Mouse (Mus musculus): ENCODE data around the gene Ucp2. TPM values are rescaled to one million over a fixed set of nuclear protein-coding genes. Genes with fewer than 3 reads are reported as not detected.

The Ucp2 gene
- polyA plus RNA-seq (2016; fragmentation: Nextera tagmentation; extraction: Ambion mirVana): 122 and 123 TPM in 2 replicates

DNA sequence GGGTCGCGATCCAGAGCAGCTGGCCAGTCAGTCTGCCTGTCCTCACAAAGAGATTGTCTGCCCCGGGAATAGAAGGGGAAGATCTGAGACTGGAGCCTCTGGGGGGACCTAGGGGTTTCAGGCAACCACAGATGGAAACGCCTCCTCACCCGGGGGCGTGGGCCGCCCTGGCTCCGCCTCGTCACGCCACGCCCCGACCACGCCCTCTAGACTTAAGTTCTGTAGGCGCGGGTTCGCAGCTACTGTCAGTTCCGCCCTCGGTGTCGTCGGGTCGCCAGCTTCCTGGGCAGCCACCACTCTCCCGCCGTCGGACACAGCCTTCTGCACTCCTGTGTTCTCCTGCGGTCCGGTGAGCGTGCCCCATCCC, at the start of gene Ucp2:
Gene Ucp2 (plus strand): TSS at position 221 of the 367 bp plus-strand sequence.
- Histone ChIP-seq H3K27ac (peak within 1 kb of the TSS; percentile 89), H3K9me3 (no peaks in the 10 kb centered on the region), H3K4me3 (peak within 1 kb of the TSS; percentile 59), H3K27me3 (ENCODE audit: insufficient read depth, poor library complexity, severe bottlenecking) (peaks cover 24% of the 10 kb centered on the region), H3K36me3 (peaks cover 22% of the 10 kb centered on the region), H3K4me1 (replicated peaks) (peaks cover 53% of the 10 kb centered on the region)
- DNase-seq (ENCODE audit: low spot score): peak; percentile 82
- WGBS: under 1% methylated on average over 27 of the region's 27 CpGs

- no peak for DNase-seq (ENCODE audit: low spot score)
- Histone ChIP-seq H3K36me3 (peaks cover 97% of the 10 kb centered on the region), H3K4me3 (no peak overlapping the region), H3K9me3 (no peaks in the 10 kb centered on the region), H3K27ac (no peak overlapping the region), H3K4me1 (replicated peaks) (no peaks in the 10 kb centered on the region), H3K27me3 (ENCODE audit: insufficient read depth, poor library complexity, severe bottlenecking) (no peaks in the 10 kb centered on the region)
- 89% methylated on average over 4 of the region's 4 CpGs for WGBS
Measured at GRCm38 (mm10) chr7:100443728-100444127, 49.4 kb upstream of the Ucp2 start.

- H3K4me3 ChIP-seq: no peak overlapping the region
- H3K27me3 ChIP-seq (ENCODE audit: insufficient read depth, poor library complexity, severe bottlenecking): no peaks in the 10 kb centered on the region
- DNase-seq (ENCODE audit: low spot score): no peak
- H3K4me1 ChIP-seq (replicated peaks): no peaks in the 10 kb centered on the region
- H3K36me3 ChIP-seq: peaks cover 96% of the 10 kb centered on the region
- H3K9me3 ChIP-seq: no peaks in the 10 kb centered on the region
- H3K27ac ChIP-seq: no peak overlapping the region
- WGBS: 96% methylated on average over 5 of the region's 5 CpGs
Measured at GRCm38 (mm10) chr7:100446271-100446670, 46.9 kb upstream of the Ucp2 start.

- H3K4me3 ChIP-seq: no peak overlapping the region
- H3K4me1 ChIP-seq (replicated peaks): no peaks in the 10 kb centered on the region
- no peak for DNase-seq (ENCODE audit: low spot score)
- 92% methylated on average over 12 of the region's 12 CpGs for WGBS
- no peak overlapping the region for H3K27ac ChIP-seq
- peaks cover 96% of the 10 kb centered on the region for H3K36me3 ChIP-seq
- no peaks in the 10 kb centered on the region for H3K9me3 ChIP-seq
- H3K27me3 ChIP-seq (ENCODE audit: insufficient read depth, poor library complexity, severe bottlenecking): no peaks in the 10 kb centered on the region
Measured at GRCm38 (mm10) chr7:100448530-100448929, 44.6 kb upstream of the Ucp2 start.

- no peaks in the 10 kb centered on the region for H3K4me1 ChIP-seq (replicated peaks)
- no peaks in the 10 kb centered on the region for H3K27me3 ChIP-seq (ENCODE audit: insufficient read depth, poor library complexity, severe bottlenecking)
- peaks cover 96% of the 10 kb centered on the region for H3K36me3 ChIP-seq
- no peak for DNase-seq (ENCODE audit: low spot score)
- H3K27ac ChIP-seq: no peak overlapping the region
- 96% methylated on average over 3 of the region's 3 CpGs for WGBS
- H3K9me3 ChIP-seq: no peaks in the 10 kb centered on the region
- H3K4me3 ChIP-seq: no peak overlapping the region
Measured at GRCm38 (mm10) chr7:100448985-100449384, 44.2 kb upstream of the Ucp2 start.

DNA sequence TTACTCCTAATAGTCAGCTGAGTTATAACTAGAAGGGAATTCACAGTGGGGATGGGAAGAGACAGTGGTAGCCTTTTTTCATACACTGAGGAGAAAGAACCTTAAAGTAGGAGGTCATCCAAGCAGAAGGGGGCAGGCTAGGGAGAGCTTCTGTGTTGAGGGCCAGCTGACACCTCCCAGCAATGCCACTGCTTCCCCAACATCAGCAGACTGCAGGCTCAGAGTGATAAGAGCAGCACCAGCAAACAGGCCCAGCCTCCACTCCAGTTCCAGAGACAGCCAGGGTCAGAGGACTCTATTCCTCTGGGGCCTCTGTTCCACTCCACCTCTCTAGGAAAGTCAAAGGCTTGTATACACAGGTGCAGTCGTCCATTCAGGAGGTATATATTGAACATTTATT, 35.0 kb upstream of the Ucp2 start:
- DNase-seq (ENCODE audit: low spot score): no peak
- no peaks in the 10 kb centered on the region for H3K27me3 ChIP-seq (ENCODE audit: insufficient read depth, poor library complexity, severe bottlenecking)
- H3K36me3 ChIP-seq: peaks cover 98% of the 10 kb centered on the region
- no peak overlapping the region for H3K4me3 ChIP-seq
- no peak overlapping the region for H3K27ac ChIP-seq
- no peaks in the 10 kb centered on the region for H3K4me1 ChIP-seq (replicated peaks)
- WGBS: 76% methylated on average over 1 of the region's 1 CpGs
- H3K9me3 ChIP-seq: no peaks in the 10 kb centered on the region

- 94% methylated on average over 3 of the region's 3 CpGs for WGBS
- peaks cover 98% of the 10 kb centered on the region for H3K36me3 ChIP-seq
Measured at GRCm38 (mm10) chr7:100459862-100460261, 33.3 kb upstream of the Ucp2 start.

GRCm38 (mm10) chr7:100461621-100462151, 31.5 kb upstream of the Ucp2 start:
- no peak for DNase-seq (ENCODE audit: low spot score)
- H3K36me3 ChIP-seq: peaks cover 98% of the 10 kb centered on the region
- WGBS: 89% methylated on average over 6 of the region's 6 CpGs
- H3K27ac ChIP-seq: 0 out of 2 replicates have a peak overlapping the region, but pooled peaks have one; percentile 12
- no peaks in the 10 kb centered on the region for H3K4me1 ChIP-seq (replicated peaks)
- no peaks in the 10 kb centered on the region for H3K27me3 ChIP-seq (ENCODE audit: insufficient read depth, poor library complexity, severe bottlenecking)
- H3K4me3 ChIP-seq: no peak overlapping the region
- no peaks in the 10 kb centered on the region for H3K9me3 ChIP-seq

More at GRCm38 (mm10) chr7:100459862-100460261, 33.3 kb upstream of the Ucp2 start:
- no peak for DNase-seq (ENCODE audit: low spot score)
- Histone ChIP-seq H3K9me3 (no peaks in the 10 kb centered on the region), H3K4me1 (replicated peaks) (no peaks in the 10 kb centered on the region), H3K27ac (peak overlapping the region; percentile 23; the same call in 1 of the 2 replicates), H3K4me3 (no peak overlapping the region), H3K27me3 (ENCODE audit: insufficient read depth, poor library complexity, severe bottlenecking) (no peaks in the 10 kb centered on the region)

GRCm38 (mm10) chr7:100463194-100463593, 29.9 kb upstream of the Ucp2 start:
- Histone ChIP-seq H3K27me3 (ENCODE audit: insufficient read depth, poor library complexity, severe bottlenecking) (no peaks in the 10 kb centered on the region), H3K9me3 (no peaks in the 10 kb centered on the region), H3K4me1 (replicated peaks) (no peaks in the 10 kb centered on the region), H3K4me3 (no peak overlapping the region), H3K36me3 (peaks cover 98% of the 10 kb centered on the region), H3K27ac (no peak overlapping the region)
- WGBS: 85% methylated on average over 9 of the region's 9 CpGs
- DNase-seq (ENCODE audit: low spot score): no peak

- WGBS: 92% methylated on average over 10 of the region's 10 CpGs
- DNase-seq (ENCODE audit: low spot score): no peak
- H3K36me3 ChIP-seq: peaks cover 98% of the 10 kb centered on the region
Measured at GRCm38 (mm10) chr7:100463757-100464156, 29.4 kb upstream of the Ucp2 start.

DNA sequence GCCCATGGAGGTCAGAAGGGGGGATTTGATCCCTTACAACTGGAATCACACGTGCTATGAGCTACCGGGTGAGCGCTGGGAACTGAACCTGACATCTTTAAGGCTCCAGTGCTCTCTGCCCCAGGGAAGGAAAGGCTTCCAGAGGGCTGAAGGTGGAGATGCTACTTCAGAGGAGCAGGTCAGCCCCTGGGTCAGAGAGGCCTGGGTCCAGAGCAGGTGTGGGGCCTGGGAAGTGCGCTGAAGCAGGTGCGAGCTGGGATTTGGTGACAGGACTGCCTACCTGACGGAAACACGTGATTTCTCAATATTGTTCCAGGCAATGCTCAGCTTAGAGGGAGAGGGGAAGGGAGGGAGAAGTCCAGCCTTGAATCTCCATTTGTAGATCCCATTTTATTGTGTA, 28.9 kb upstream of the Ucp2 start:
- Histone ChIP-seq H3K27ac (no peak overlapping the region), H3K4me3 (no peak overlapping the region), H3K9me3 (no peaks in the 10 kb centered on the region), H3K4me1 (replicated peaks) (no peaks in the 10 kb centered on the region), H3K27me3 (ENCODE audit: insufficient read depth, poor library complexity, severe bottlenecking) (no peaks in the 10 kb centered on the region), H3K36me3 (peaks cover 98% of the 10 kb centered on the region)
- no peak for DNase-seq (ENCODE audit: low spot score)
- WGBS: 92% methylated on average over 7 of the region's 7 CpGs

More at GRCm38 (mm10) chr7:100463757-100464156, 29.4 kb upstream of the Ucp2 start:
- Histone ChIP-seq H3K9me3 (no peaks in the 10 kb centered on the region), H3K4me3 (no peak overlapping the region), H3K27ac (no peak overlapping the region), H3K4me1 (replicated peaks) (no peaks in the 10 kb centered on the region), H3K27me3 (ENCODE audit: insufficient read depth, poor library complexity, severe bottlenecking) (no peaks in the 10 kb centered on the region)

- peak overlapping the region; percentile 72 for H3K27ac ChIP-seq
- H3K36me3 ChIP-seq: peaks cover 98% of the 10 kb centered on the region
- H3K9me3 ChIP-seq: no peaks in the 10 kb centered on the region
- no peaks in the 10 kb centered on the region for H3K27me3 ChIP-seq (ENCODE audit: insufficient read depth, poor library complexity, severe bottlenecking)
- DNase-seq (ENCODE audit: low spot score): no peak
- H3K4me3 ChIP-seq: no peak overlapping the region
- 84% methylated on average over 4 of the region's 4 CpGs for WGBS
- H3K4me1 ChIP-seq (replicated peaks): no peaks in the 10 kb centered on the region
Measured at GRCm38 (mm10) chr7:100465248-100465647, 27.9 kb upstream of the Ucp2 start.

GRCm38 (mm10) chr7:100465656-100466309, 27.4 kb upstream of the Ucp2 start:
- H3K4me1 ChIP-seq (replicated peaks): no peaks in the 10 kb centered on the region
- WGBS: 76% methylated on average over 5 of the region's 5 CpGs
- DNase-seq (ENCODE audit: low spot score): no peak
- H3K9me3 ChIP-seq: no peaks in the 10 kb centered on the region
- 0 out of 2 replicates have a peak overlapping the region, but pooled peaks have one; percentile 12 for H3K4me3 ChIP-seq
- peaks cover 98% of the 10 kb centered on the region for H3K36me3 ChIP-seq
- H3K27me3 ChIP-seq (ENCODE audit: insufficient read depth, poor library complexity, severe bottlenecking): no peaks in the 10 kb centered on the region
- H3K27ac ChIP-seq: peak overlapping the region; percentile 72
